In genomic region chr6:77069595-77069994, GRCm38 (mm10) we compare ENCODE assay signal across 29 mouse cellular contexts.
DNase-seq lines count a peak whose midpoint lies in the region; ATAC-seq lines count a peak whose summit lies in the region.
"Had no signal": no experiment of that assay in that cellular context is flagged by ENCODE, and none has a peak within 500 bp of the region (broad histone marks: within the 10 kb centered on the region; RNA-seq: fewer than 3 reads in every experiment).

No protein-coding gene starts in this region.

- WGBS in forebrain, embryonic 11.5 days: 59% methylated on average over 3 of the region's 3 CpGs
- WGBS in forebrain, embryonic 10.5 days: 70% methylated on average over 3 of the region's 3 CpGs
- WGBS in midbrain, embryonic 12.5 days: 30% methylated on average over 3 of the region's 3 CpGs
- 26% methylated on average over 3 of the region's 3 CpGs for WGBS in midbrain, embryonic 16.5 days
- 13% methylated on average over 3 of the region's 3 CpGs for WGBS in forebrain, embryonic 16.5 days
- 82% methylated on average over 3 of the region's 3 CpGs for WGBS in intestine, embryonic 15.5 days

- no peaks in the 10 kb centered on the region for H3K4me1 ChIP-seq in forebrain, embryonic 11.5 days (replicated peaks; ENCODE audit: control insufficient read depth, insufficient read depth, low read length)
- H3K4me1 ChIP-seq in forebrain, embryonic 10.5 days: peaks cover 11% of the 10 kb centered on the region
- H3K4me1 ChIP-seq in midbrain, embryonic 12.5 days: peaks cover 3% of the 10 kb centered on the region; the same call in 1 of the 2 replicates
- H3K4me1 ChIP-seq in midbrain, embryonic 16.5 days (ENCODE audit: control insufficient read depth, insufficient read depth, low read length): no peaks in the 10 kb centered on the region
- H3K4me1 ChIP-seq in forebrain, embryonic 16.5 days (replicated peaks; ENCODE audit: control insufficient read depth, insufficient read depth, low read length): peaks cover 6% of the 10 kb centered on the region
- H3K4me1 ChIP-seq in intestine, embryonic 15.5 days (replicated peaks): no peaks in the 10 kb centered on the region
- H3K4me1 ChIP-seq: embryonic facial prominence, embryonic 12.5 days; hindbrain, embryonic 13.5 days; neural tube, embryonic 12.5 days; stomach, embryonic 15.5 days had no signal

- no peak overlapping the region for H3K4me2 ChIP-seq in forebrain, embryonic 11.5 days (ENCODE audit: low read depth, low read length, severe bottlenecking)
- H3K4me2 ChIP-seq in midbrain, embryonic 12.5 days (replicated peaks): no peak overlapping the region
- no peak overlapping the region for H3K4me2 ChIP-seq in midbrain, embryonic 16.5 days (ENCODE audit: low read length)
- H3K4me2 ChIP-seq in forebrain, embryonic 16.5 days (ENCODE audit: low read length): no peak overlapping the region
- H3K4me2 ChIP-seq in intestine, embryonic 15.5 days (replicated peaks): no peak overlapping the region
- H3K4me2 ChIP-seq: embryonic facial prominence, embryonic 12.5 days; hindbrain, embryonic 13.5 days; lung, embryonic 14.5 days; neural tube, embryonic 12.5 days; stomach, embryonic 15.5 days had no signal

- no peak for DNase-seq in forebrain, embryonic 11.5 days (ENCODE audit: low spot score)
- DNase-seq in forebrain, embryonic 10.5 days (ENCODE audit: extremely low spot score, low spot score): no peak
- DNase-seq in retina, postnatal 1 day: peak; percentile 65
- no peak for DNase-seq in ovary, postnatal 10 days (ENCODE audit: low spot score)
- DNase-seq: adrenal gland, adult 8-10 months; cerebellum, adult 9-10 months; cerebellum, postnatal 36 days; gastrocnemius, postnatal 10 days; heart, postnatal 14 days; kidney, adult 8-10 months; kidney, postnatal 4 days; layer of hippocampus, postnatal 36 days; liver; lung, embryonic 14.5 days; lung, postnatal 14 days; right cerebral cortex, postnatal 14 days; thymus, postnatal 14 days had no signal

- no peaks in the 10 kb centered on the region for H3K9me3 ChIP-seq in forebrain, embryonic 11.5 days (ENCODE audit: control insufficient read depth, low read length)
- no peaks in the 10 kb centered on the region for H3K9me3 ChIP-seq in forebrain, embryonic 10.5 days
- H3K9me3 ChIP-seq in midbrain, embryonic 12.5 days: no peaks in the 10 kb centered on the region
- H3K9me3 ChIP-seq in midbrain, embryonic 16.5 days (replicated peaks; ENCODE audit: control insufficient read depth, low read length, poor library complexity, severe bottlenecking): no peaks in the 10 kb centered on the region
- H3K9me3 ChIP-seq in forebrain, embryonic 16.5 days (ENCODE audit: control insufficient read depth, low read length): no peaks in the 10 kb centered on the region
- H3K9me3 ChIP-seq in intestine, embryonic 15.5 days: no peaks in the 10 kb centered on the region
- H3K9me3 ChIP-seq: embryonic facial prominence, embryonic 12.5 days; hindbrain, embryonic 13.5 days; neural tube, embryonic 12.5 days; stomach, embryonic 15.5 days had no signal

- H3K36me3 ChIP-seq in forebrain, embryonic 11.5 days (ENCODE audit: control insufficient read depth, insufficient read depth, low read length): no peaks in the 10 kb centered on the region
- H3K36me3 ChIP-seq in forebrain, embryonic 10.5 days (replicated peaks): no peaks in the 10 kb centered on the region
- H3K36me3 ChIP-seq in midbrain, embryonic 12.5 days: no peaks in the 10 kb centered on the region
- no peaks in the 10 kb centered on the region for H3K36me3 ChIP-seq in midbrain, embryonic 16.5 days (ENCODE audit: control insufficient read depth, insufficient read depth, low read length)
- no peaks in the 10 kb centered on the region for H3K36me3 ChIP-seq in forebrain, embryonic 16.5 days (ENCODE audit: control insufficient read depth, insufficient read depth)
- no peaks in the 10 kb centered on the region for H3K36me3 ChIP-seq in intestine, embryonic 15.5 days
- H3K36me3 ChIP-seq: embryonic facial prominence, embryonic 12.5 days; G1E; hindbrain, embryonic 13.5 days; neural tube, embryonic 12.5 days; stomach, embryonic 15.5 days had no signal

- H3K9ac ChIP-seq in forebrain, embryonic 11.5 days (ENCODE audit: low read length): no peak overlapping the region
- no peak overlapping the region for H3K9ac ChIP-seq in midbrain, embryonic 12.5 days (replicated peaks)
- no peak overlapping the region for H3K9ac ChIP-seq in midbrain, embryonic 16.5 days (ENCODE audit: low read depth, low read length)
- no peak overlapping the region for H3K9ac ChIP-seq in forebrain, embryonic 16.5 days (replicated peaks; ENCODE audit: low read depth, low read length)
- H3K9ac ChIP-seq in intestine, embryonic 15.5 days: no peak overlapping the region
- H3K9ac ChIP-seq: embryonic facial prominence, embryonic 12.5 days; hindbrain, embryonic 13.5 days; liver, embryonic 14.5 days; lung, embryonic 14.5 days; neural tube, embryonic 12.5 days; stomach, embryonic 15.5 days had no signal

- H3K27ac ChIP-seq in forebrain, embryonic 11.5 days (ENCODE audit: low read depth, low read length): no peak overlapping the region
- no peak overlapping the region for H3K27ac ChIP-seq in forebrain, embryonic 10.5 days
- no peak overlapping the region for H3K27ac ChIP-seq in midbrain, embryonic 12.5 days (replicated peaks)
- H3K27ac ChIP-seq in midbrain, embryonic 16.5 days (ENCODE audit: low read length): no peak overlapping the region
- no peak overlapping the region for H3K27ac ChIP-seq in forebrain, embryonic 16.5 days (ENCODE audit: low read length)
- H3K27ac ChIP-seq in intestine, embryonic 15.5 days: no peak overlapping the region
- H3K27ac ChIP-seq: embryonic facial prominence, embryonic 12.5 days; hindbrain, embryonic 13.5 days; kidney, postnatal 0 days; liver, embryonic 14.5 days; neural tube, embryonic 12.5 days; stomach, embryonic 15.5 days had no signal

- ATAC-seq in forebrain, embryonic 11.5 days (replicated peaks; ENCODE audit: low FRiP score): 0 out of 2 replicates have a peak, but pooled peaks have one; percentile 46
- peak; percentile 82 for ATAC-seq in midbrain, embryonic 12.5 days (ENCODE audit: low FRiP score, low read depth)
- ATAC-seq in midbrain, embryonic 16.5 days: no peak
- ATAC-seq in forebrain, embryonic 16.5 days: peak; percentile 81
- ATAC-seq in intestine, embryonic 15.5 days: no peak

- no peaks in the 10 kb centered on the region for H3K27me3 ChIP-seq in forebrain, embryonic 11.5 days (ENCODE audit: control insufficient read depth, insufficient read depth, low read length)
- H3K27me3 ChIP-seq in forebrain, embryonic 10.5 days (ENCODE audit: poor library complexity, severe bottlenecking): no peaks in the 10 kb centered on the region
- peaks cover 21% of the 10 kb centered on the region for H3K27me3 ChIP-seq in midbrain, embryonic 12.5 days
- H3K27me3 ChIP-seq in midbrain, embryonic 16.5 days (ENCODE audit: control insufficient read depth, insufficient read depth, low read depth, low read length): no peaks in the 10 kb centered on the region
- no peaks in the 10 kb centered on the region for H3K27me3 ChIP-seq in forebrain, embryonic 16.5 days (replicated peaks; ENCODE audit: control insufficient read depth, insufficient read depth, low read length)
- no peaks in the 10 kb centered on the region for H3K27me3 ChIP-seq in intestine, embryonic 15.5 days (replicated peaks)
- H3K27me3 ChIP-seq: embryonic facial prominence, embryonic 12.5 days; hindbrain, embryonic 13.5 days; neural tube, embryonic 12.5 days; stomach, embryonic 15.5 days had no signal

- H3K4me3 ChIP-seq in forebrain, embryonic 11.5 days (ENCODE audit: low read depth, low read length): no peak overlapping the region
- no peak overlapping the region for H3K4me3 ChIP-seq in forebrain, embryonic 10.5 days
- no peak overlapping the region for H3K4me3 ChIP-seq in midbrain, embryonic 12.5 days
- H3K4me3 ChIP-seq in midbrain, embryonic 16.5 days (ENCODE audit: low read depth, low read length): no peak overlapping the region
- no peak overlapping the region for H3K4me3 ChIP-seq in forebrain, embryonic 16.5 days (replicated peaks; ENCODE audit: low read length)
- H3K4me3 ChIP-seq in intestine, embryonic 15.5 days (replicated peaks): no peak overlapping the region
- H3K4me3 ChIP-seq: embryonic facial prominence, embryonic 12.5 days; hindbrain, embryonic 13.5 days; myocyte; neural tube, embryonic 12.5 days; stomach, embryonic 15.5 days had no signal

Comparison
In these comparisons a context has a peak if more than half of its experiments do, and no peak if none do; other contexts are left out.
1. ATAC-seq: peak in forebrain, embryonic 11.5 days (single experiment), midbrain, embryonic 12.5 days (single experiment) and forebrain, embryonic 16.5 days (single experiment); none in midbrain, embryonic 16.5 days (single experiment) and intestine, embryonic 15.5 days (single experiment).